Mouse (Mus musculus): ENCODE results near the gene Sp140.
"Not testable (repeated sequence)": the region's sequence is repeated elsewhere in the genome, so short reads cannot be mapped to it uniquely, and the experiment has no call there.

DNA sequence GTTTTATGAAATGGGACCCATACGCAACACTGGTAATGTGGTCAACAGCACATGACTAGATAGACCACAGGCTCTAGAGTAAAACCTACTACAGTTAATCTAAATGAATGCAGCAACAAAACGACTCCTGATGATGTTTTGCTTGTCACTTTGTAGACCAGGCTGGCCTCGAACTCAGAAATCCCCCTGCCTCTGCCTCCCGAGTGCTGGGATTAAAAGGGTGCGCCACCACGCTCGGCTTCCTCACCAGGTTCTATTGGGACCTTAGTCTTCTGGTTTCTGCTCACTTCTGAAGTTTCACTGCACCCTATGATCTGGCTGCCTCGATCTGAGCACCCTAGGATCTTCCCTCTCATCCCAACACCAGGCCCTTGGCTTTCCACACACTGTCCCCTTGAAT lies 7.7 kb upstream of the Sp140 start:
- TF ChIP-seq CTCF, EP300 (IDR thresholded peaks at IDR 0.05; ENCODE audit: low read depth): not testable (repeated sequence)
